Mouse (Mus musculus) bone marrow, adult 2 months (tissue): ENCODE data around the gene Mpig6b. TPM values are rescaled to one million over a fixed set of nuclear protein-coding genes. Genes with fewer than 3 reads are reported as not detected.

Source experiments
- H3K27ac ChIP-seq: fragments of 200-500 bp; 2 replicates; pipeline ENCODE4 v1.5.1; 2012; ENCODE audit warnings: low read depth, mild to moderate bottlenecking, control low read depth, inconsistent platforms, low read length; ENCODE audit not compliant: control insufficient read depth, poor library complexity, insufficient read depth
- H3K4me1 ChIP-seq: fragments of 200-500 bp; 2 replicates; pipeline ENCODE4 v1.6.1; 2011; ENCODE audit warnings: low read length; ENCODE audit not compliant: control insufficient read depth, insufficient read depth
- H3K4me3 ChIP-seq: fragments of 200-500 bp; replicated peaks from 2 replicates; pipeline ENCODE3; 2011; ENCODE audit warnings: mild to moderate bottlenecking, low read depth, low read length, control low read depth; ENCODE audit not compliant: control insufficient read depth
- CTCF ChIP-seq: fragments of 200-500 bp; IDR thresholded peaks from 2 replicates; pipeline ENCODE4 v1.5.1; 2011; ENCODE audit warnings: low read length, control low read depth; ENCODE audit not compliant: control insufficient read depth, insufficient read depth
- POLR2A ChIP-seq: fragments of 200-500 bp; IDR thresholded peaks from 2 replicates; pipeline ENCODE4 v1.6.1; 2011; ENCODE audit warnings: low read depth, mild to moderate bottlenecking, control low read depth, low read length, borderline replicate concordance; ENCODE audit not compliant: control insufficient read depth
- WGBS: fragments of 180-500 bp; shearing (Covaris S2); methylation state at CpG from one replicate; pipeline ENCODE4 v1.1.7; 2018; 5-methylcytosine and 5-hydroxymethylcytosine counted together
- polyA plus RNA-seq: library from polyadenylated mRNA; stranded (reverse); fragments of >200 nt; gene quantifications from 2 replicates; pipeline ENCODE4 v1.2.4, GENCODE M21; 2011; ENCODE audit warnings: low replicate concordance; ENCODE audit not compliant: missing spikeins, insufficient read depth, insufficient read length

Gene Mpig6b
- polyA plus RNA-seq, 1 experiment = 35.6 TPM

DNA sequence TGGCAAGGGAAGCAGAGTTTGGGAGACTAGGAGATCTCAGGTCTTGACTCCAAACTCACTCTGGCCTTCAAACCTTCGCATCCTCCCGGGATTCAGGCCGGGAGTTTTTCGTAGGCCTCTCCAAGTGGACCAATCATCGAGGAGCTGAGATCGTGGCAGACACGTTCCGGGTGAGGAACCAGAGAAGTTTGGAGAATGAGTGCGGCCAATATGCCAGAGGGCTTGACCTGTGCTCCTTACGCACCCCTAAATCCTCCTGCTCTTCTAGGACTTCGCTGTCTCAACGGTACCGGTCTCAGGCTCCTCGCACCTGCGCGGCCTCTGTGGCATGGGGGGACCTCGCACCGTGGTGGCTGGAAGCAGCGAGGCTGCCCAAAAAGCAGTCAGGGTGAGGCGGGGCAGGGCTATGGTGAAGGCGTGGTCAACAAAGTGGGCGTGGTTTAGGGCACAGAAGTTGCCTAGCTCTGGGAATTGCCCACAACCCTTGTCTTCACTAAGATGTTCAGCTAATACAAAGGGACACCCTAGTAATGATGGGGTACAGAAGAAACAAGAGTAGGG is 5.2 kb downstream of the Mpig6b start:
- Histone ChIP-seq H3K4me3 (no peak overlapping the region), H3K4me1 (no peaks in the 10 kb centered on the region; the same call in 1 of the 2 replicates), H3K27ac (no peak overlapping the region)
- WGBS = 81% methylated on average over 22 of the region's 22 CpGs
- no peak for TF ChIP-seq POLR2A
- no peak for TF ChIP-seq CTCF

DNA sequence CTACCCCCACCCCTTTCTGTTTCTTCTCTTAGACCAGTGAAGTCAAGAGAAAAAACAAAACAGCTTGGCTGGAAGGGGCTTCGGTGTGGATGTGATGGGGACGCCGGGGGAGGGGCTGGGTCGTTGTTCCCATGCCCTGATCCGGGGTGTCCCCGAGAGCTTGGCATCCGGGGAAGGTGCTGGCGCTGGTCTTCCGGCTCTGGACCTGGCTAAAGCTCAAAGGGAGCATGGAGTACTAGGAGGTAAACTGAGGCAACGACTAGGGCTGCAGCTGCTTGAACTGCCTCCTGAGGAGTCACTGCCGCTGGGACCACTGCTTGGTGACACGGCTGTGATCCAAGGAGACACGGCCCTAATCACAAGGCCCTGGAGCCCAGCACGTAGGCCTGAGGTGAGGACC is 5.9 kb downstream of the Mpig6b start:
- TF ChIP-seq POLR2A = no peak
- no peak for TF ChIP-seq CTCF
- 59% methylated on average over 14 of the region's 14 CpGs for WGBS
- no peaks in the 10 kb centered on the region; the same call in 1 of the 2 replicates for H3K4me1 ChIP-seq
- no peak overlapping the region for H3K4me3 ChIP-seq
- H3K27ac ChIP-seq = no peak overlapping the region

DNA sequence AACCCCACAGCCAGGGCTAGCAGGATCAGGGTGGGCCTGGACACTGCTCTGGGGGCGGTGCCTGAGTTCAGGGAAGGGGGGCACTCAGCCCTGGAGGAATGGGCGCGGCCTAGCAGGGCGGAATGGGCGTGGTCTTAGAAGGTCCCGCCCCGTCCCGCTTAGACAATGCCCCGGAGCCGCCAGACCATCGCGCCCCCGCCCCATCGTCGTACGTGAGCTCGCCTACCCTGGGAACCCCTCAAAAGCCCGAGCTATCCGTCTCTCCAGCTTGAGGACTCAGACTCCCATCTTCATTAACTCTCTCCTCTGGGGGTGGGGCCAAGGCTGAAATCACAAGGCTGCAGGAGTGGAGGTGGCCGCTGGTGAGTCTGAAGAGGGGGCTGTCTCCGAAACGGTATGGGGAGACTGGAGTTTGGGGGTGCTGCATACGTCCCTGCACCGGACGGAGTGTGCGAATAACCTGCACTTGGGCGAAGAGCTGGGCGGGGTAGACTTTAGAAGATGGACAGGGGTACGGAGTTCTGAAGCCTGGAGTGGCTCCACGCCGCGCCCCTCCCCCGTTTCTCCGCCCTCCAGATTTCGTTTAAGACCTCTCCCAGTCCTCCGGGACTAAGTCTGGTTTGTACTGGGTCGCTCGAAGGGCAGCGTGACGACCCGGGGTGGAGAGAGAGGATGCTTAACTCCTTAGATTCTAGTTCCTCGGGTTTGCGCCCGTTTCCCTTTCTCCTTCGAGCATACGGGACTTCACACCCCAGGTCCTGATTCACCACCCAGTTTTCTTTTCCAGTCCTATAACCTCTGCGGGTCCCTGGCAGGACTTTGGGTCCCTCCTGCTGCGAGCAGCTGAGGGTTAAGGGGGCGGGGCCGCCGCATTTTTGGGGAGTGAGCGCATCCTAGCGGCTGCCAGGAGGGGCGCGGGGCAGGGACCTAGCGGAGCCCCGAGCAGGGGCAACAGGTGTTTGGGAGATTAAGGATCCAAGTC is 6.8 kb downstream of the Mpig6b start, which contains the start of gene Ddah2:
TSS of gene Ddah2 (plus strand) at position 125 of the 982 bp plus-strand sequence.
- under 1% methylated on average over 57 of the region's 57 CpGs for WGBS
- Histone ChIP-seq H3K27ac (peak within 1 kb of the TSS; percentile 7; the same call in 1 of the 2 replicates), H3K4me3 (peak within 1 kb of the TSS; percentile 50), H3K4me1 (no peaks in the 10 kb centered on the region; the same call in 1 of the 2 replicates)
- TF ChIP-seq CTCF = peak; percentile 74
- TF ChIP-seq POLR2A = peak; percentile 49; the same call in 1 of the 2 replicates

DNA sequence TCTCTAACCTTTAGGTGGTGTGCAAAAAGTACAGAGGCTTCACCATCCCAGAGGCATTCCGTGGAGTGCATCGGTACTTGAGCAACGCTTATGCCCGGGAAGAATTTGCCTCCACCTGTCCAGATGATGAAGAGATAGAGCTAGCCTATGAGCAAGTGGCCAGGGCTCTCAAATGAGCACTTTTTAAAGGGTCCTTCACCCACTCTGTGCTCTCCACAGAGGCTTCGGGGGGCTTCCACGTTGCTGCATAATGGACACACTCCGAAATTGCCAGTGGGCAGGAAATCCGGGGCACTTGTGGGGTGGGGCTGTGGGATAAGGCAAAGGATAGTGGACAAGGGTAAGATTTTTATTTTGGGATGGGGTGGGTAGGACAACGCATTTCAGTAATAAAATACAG is 7.7 kb downstream of the Mpig6b start:
- no peak overlapping the region for H3K4me3 ChIP-seq
- no peak overlapping the region for H3K27ac ChIP-seq
- no peaks in the 10 kb centered on the region; the same call in 1 of the 2 replicates for H3K4me1 ChIP-seq
- TF ChIP-seq POLR2A (no peak), CTCF (no peak)
- 69% methylated on average over 9 of the region's 9 CpGs for WGBS

GRCm38 (mm10) chr17:35057090-35057489 is 8.9 kb downstream of the Mpig6b start:
- Histone ChIP-seq H3K4me3 (no peak overlapping the region), H3K4me1 (peaks cover 2% of the 10 kb centered on the region; the same call in 1 of the 2 replicates), H3K27ac (no peak overlapping the region)
- TF ChIP-seq CTCF = no peak
- 64% methylated on average over 3 of the region's 3 CpGs for WGBS

DNA sequence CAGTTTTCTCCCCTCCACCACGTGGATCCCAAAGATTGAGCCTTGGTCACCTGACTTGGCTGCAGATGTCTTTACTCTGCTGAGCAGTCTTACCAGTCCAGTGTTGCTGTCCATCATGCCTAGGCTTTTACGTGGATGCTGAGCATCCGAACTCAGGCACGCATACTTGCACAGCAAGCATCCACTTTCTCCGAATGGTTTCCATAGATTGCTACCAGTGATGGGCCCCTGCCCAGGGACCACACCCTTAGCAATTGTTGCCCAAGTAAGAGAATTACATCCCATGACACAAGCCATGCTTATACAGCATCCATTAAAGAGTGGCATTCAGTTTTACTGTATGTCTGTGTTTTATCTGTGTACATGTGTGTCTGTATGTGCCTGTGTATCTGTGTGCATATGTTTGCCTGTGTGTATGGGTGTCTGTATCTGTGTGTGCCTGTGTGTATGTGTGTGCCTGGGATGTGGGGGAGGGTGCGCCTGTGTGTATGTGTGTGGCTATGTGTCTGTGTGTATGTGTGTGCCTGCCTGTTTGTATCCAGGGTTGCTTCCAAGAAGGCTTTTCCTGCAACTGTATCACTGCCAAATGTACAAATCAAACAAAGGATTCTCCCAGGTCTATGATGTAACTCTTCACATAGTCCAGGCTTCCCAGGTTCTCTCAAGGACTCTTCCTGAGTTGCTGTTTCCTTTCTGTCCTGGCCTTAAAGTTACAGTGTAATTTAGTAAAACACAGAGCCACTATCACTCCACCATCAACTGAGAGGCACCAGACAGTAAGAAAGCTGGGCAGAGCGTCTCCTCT is 10.1 kb downstream of the Mpig6b start:
- Histone ChIP-seq H3K4me3 (no peak overlapping the region), H3K4me1 (peaks cover 2% of the 10 kb centered on the region; the same call in 1 of the 2 replicates), H3K27ac (no peak overlapping the region)
- WGBS = 84% methylated on average over 7 of the region's 7 CpGs
- TF ChIP-seq POLR2A (no peak), CTCF (no peak)

- no peak overlapping the region for H3K27ac ChIP-seq
- 69% methylated on average over 12 of the region's 12 CpGs for WGBS
- H3K4me3 ChIP-seq = peak overlapping the region; percentile 15
- no peak for TF ChIP-seq CTCF
- TF ChIP-seq POLR2A = no peak
- H3K4me1 ChIP-seq = peaks cover 5% of the 10 kb centered on the region; the same call in 1 of the 2 replicates
Measured at GRCm38 (mm10) chr17:35052271-35052798, 13.6 kb downstream of the Mpig6b start.
